Mouse (Mus musculus): Measurements from ENCODE around the gene Cux1. TPM values are rescaled to one million over a fixed set of nuclear protein-coding genes. Genes with fewer than 3 reads are reported as not detected.

Cux1 gene
- polyA plus RNA-seq, 1 experiment from 2014 or later, result 112 TPM

- Histone ChIP-seq H3K9ac (replicated peaks; ENCODE audit: low read length) (no peak overlapping the region), H3K4me2 (ENCODE audit: low read length) (no peak overlapping the region), H3K27me3 (ENCODE audit: control insufficient read depth, insufficient read depth, low read length) (no peaks in the 10 kb centered on the region), H3K4me1 (ENCODE audit: control insufficient read depth, insufficient read depth, low read length) (no peaks in the 10 kb centered on the region), H3K9me3 (ENCODE audit: control insufficient read depth, low read length) (no peaks in the 10 kb centered on the region), H3K4me3 (replicated peaks; ENCODE audit: low read depth, low read length) (no peak overlapping the region), H3K27ac (replicated peaks; ENCODE audit: low read depth, low read length) (no peak overlapping the region), H3K36me3 (ENCODE audit: control insufficient read depth, insufficient read depth, low read length) (peaks cover 4% of the 10 kb centered on the region; the same call in 1 of the 2 replicates)
- WGBS, result 83% methylated on average over 3 of the region's 3 CpGs
- no peak for ATAC-seq (ENCODE audit: low FRiP score, low TSS enrichment)
- no peak for DNase-seq
Observed at GRCm38 (mm10) chr5:136395600-136396195, 171.6 kb downstream of the Cux1 start.

- Histone ChIP-seq H3K4me1 (ENCODE audit: control insufficient read depth, insufficient read depth, low read length) (no peaks in the 10 kb centered on the region), H3K4me2 (ENCODE audit: low read length) (no peak overlapping the region), H3K9ac (replicated peaks; ENCODE audit: low read length) (no peak overlapping the region), H3K36me3 (ENCODE audit: control insufficient read depth, insufficient read depth, low read length) (peaks cover 4% of the 10 kb centered on the region; the same call in 1 of the 2 replicates), H3K27me3 (ENCODE audit: control insufficient read depth, insufficient read depth, low read length) (no peaks in the 10 kb centered on the region), H3K4me3 (replicated peaks; ENCODE audit: low read depth, low read length) (no peak overlapping the region), H3K27ac (replicated peaks; ENCODE audit: low read depth, low read length) (no peak overlapping the region), H3K9me3 (ENCODE audit: control insufficient read depth, low read length) (no peaks in the 10 kb centered on the region)
- DNase-seq, result no peak
- ATAC-seq (ENCODE audit: low FRiP score, low TSS enrichment), result no peak
- WGBS, result 92% methylated on average over 6 of the region's 6 CpGs
Observed at GRCm38 (mm10) chr5:136394517-136395212, 172.6 kb downstream of the Cux1 start.

GRCm38 (mm10) chr5:136393621-136394020 is 173.7 kb downstream of the Cux1 start:
- DNase-seq (no peak), ATAC-seq (ENCODE audit: low FRiP score, low TSS enrichment) (no peak)
- no peak overlapping the region for H3K4me3 ChIP-seq (replicated peaks; ENCODE audit: low read depth, low read length)
- no peaks in the 10 kb centered on the region for H3K27me3 ChIP-seq (ENCODE audit: control insufficient read depth, insufficient read depth, low read length)
- H3K9me3 ChIP-seq (ENCODE audit: control insufficient read depth, low read length), result no peaks in the 10 kb centered on the region
- H3K9ac ChIP-seq (replicated peaks; ENCODE audit: low read length), result no peak overlapping the region
- no peaks in the 10 kb centered on the region for H3K4me1 ChIP-seq (ENCODE audit: control insufficient read depth, insufficient read depth, low read length)
- peaks cover 4% of the 10 kb centered on the region; the same call in 1 of the 2 replicates for H3K36me3 ChIP-seq (ENCODE audit: control insufficient read depth, insufficient read depth, low read length)
- H3K4me2 ChIP-seq (ENCODE audit: low read length), result no peak overlapping the region
- no peak overlapping the region for H3K27ac ChIP-seq (replicated peaks; ENCODE audit: low read depth, low read length)
- WGBS, result 89% methylated on average over 2 of the region's 2 CpGs

- 92% methylated on average over 2 of the region's 2 CpGs for WGBS
Observed at GRCm38 (mm10) chr5:136386757-136387156, 180.5 kb downstream of the Cux1 start.

GRCm38 (mm10) chr5:136385161-136385560 is 182.1 kb downstream of the Cux1 start:
- Histone ChIP-seq H3K9ac (replicated peaks; ENCODE audit: low read length) (no peak overlapping the region), H3K27me3 (ENCODE audit: control insufficient read depth, insufficient read depth, low read length) (no peaks in the 10 kb centered on the region), H3K4me1 (ENCODE audit: control insufficient read depth, insufficient read depth, low read length) (no peaks in the 10 kb centered on the region), H3K4me2 (ENCODE audit: low read length) (no peak overlapping the region), H3K36me3 (ENCODE audit: control insufficient read depth, insufficient read depth, low read length) (no peaks in the 10 kb centered on the region), H3K27ac (replicated peaks; ENCODE audit: low read depth, low read length) (no peak overlapping the region), H3K4me3 (replicated peaks; ENCODE audit: low read depth, low read length) (no peak overlapping the region), H3K9me3 (ENCODE audit: control insufficient read depth, low read length) (no peaks in the 10 kb centered on the region)
- no peak for ATAC-seq (ENCODE audit: low FRiP score, low TSS enrichment)
- 93% methylated on average over 3 of the region's 3 CpGs for WGBS
- no peak for DNase-seq

More at GRCm38 (mm10) chr5:136386757-136387156, 180.5 kb downstream of the Cux1 start:
- Histone ChIP-seq H3K9ac (replicated peaks; ENCODE audit: low read length) (no peak overlapping the region), H3K4me1 (ENCODE audit: control insufficient read depth, insufficient read depth, low read length) (no peaks in the 10 kb centered on the region), H3K4me3 (replicated peaks; ENCODE audit: low read depth, low read length) (no peak overlapping the region), H3K9me3 (ENCODE audit: control insufficient read depth, low read length) (no peaks in the 10 kb centered on the region), H3K4me2 (ENCODE audit: low read length) (no peak overlapping the region), H3K27ac (replicated peaks; ENCODE audit: low read depth, low read length) (no peak overlapping the region), H3K36me3 (ENCODE audit: control insufficient read depth, insufficient read depth, low read length) (no peaks in the 10 kb centered on the region; the same call in 1 of the 2 replicates), H3K27me3 (ENCODE audit: control insufficient read depth, insufficient read depth, low read length) (no peaks in the 10 kb centered on the region)
- DNase-seq, result no peak
- no peak for ATAC-seq (ENCODE audit: low FRiP score, low TSS enrichment)

GRCm38 (mm10) chr5:136382261-136383005 is 184.9 kb downstream of the Cux1 start:
- H3K4me1 ChIP-seq (ENCODE audit: control insufficient read depth, insufficient read depth, low read length), result no peaks in the 10 kb centered on the region
- no peak overlapping the region for H3K4me2 ChIP-seq (ENCODE audit: low read length)
- no peaks in the 10 kb centered on the region for H3K27me3 ChIP-seq (ENCODE audit: control insufficient read depth, insufficient read depth, low read length)
- no peak overlapping the region for H3K4me3 ChIP-seq (replicated peaks; ENCODE audit: low read depth, low read length)
- WGBS, result 84% methylated on average over 9 of the region's 9 CpGs
- DNase-seq (no peak), ATAC-seq (ENCODE audit: low FRiP score, low TSS enrichment) (no peak)
- no peak overlapping the region for H3K27ac ChIP-seq (replicated peaks; ENCODE audit: low read depth, low read length)
- H3K9me3 ChIP-seq (ENCODE audit: control insufficient read depth, low read length), result no peaks in the 10 kb centered on the region
- H3K36me3 ChIP-seq (ENCODE audit: control insufficient read depth, insufficient read depth, low read length), result no peaks in the 10 kb centered on the region
- no peak overlapping the region for H3K9ac ChIP-seq (replicated peaks; ENCODE audit: low read length)

GRCm38 (mm10) chr5:136379405-136379804 is 187.9 kb downstream of the Cux1 start:
- H3K36me3 ChIP-seq (ENCODE audit: control insufficient read depth, insufficient read depth, low read length), result no peaks in the 10 kb centered on the region
- H3K9ac ChIP-seq (replicated peaks; ENCODE audit: low read length), result no peak overlapping the region
- no peaks in the 10 kb centered on the region for H3K27me3 ChIP-seq (ENCODE audit: control insufficient read depth, insufficient read depth, low read length)
- H3K4me3 ChIP-seq (replicated peaks; ENCODE audit: low read depth, low read length), result no peak overlapping the region
- no peak overlapping the region for H3K4me2 ChIP-seq (ENCODE audit: low read length)
- WGBS, result 84% methylated on average over 1 of the region's 1 CpGs
- ATAC-seq (ENCODE audit: low FRiP score, low TSS enrichment) (no peak), DNase-seq (no peak)
- H3K27ac ChIP-seq (replicated peaks; ENCODE audit: low read depth, low read length), result no peak overlapping the region
- H3K9me3 ChIP-seq (ENCODE audit: control insufficient read depth, low read length), result no peaks in the 10 kb centered on the region
- H3K4me1 ChIP-seq (ENCODE audit: control insufficient read depth, insufficient read depth, low read length), result peaks cover 15% of the 10 kb centered on the region

- no peaks in the 10 kb centered on the region for H3K27me3 ChIP-seq (ENCODE audit: control insufficient read depth, insufficient read depth, low read length)
- H3K4me1 ChIP-seq (ENCODE audit: control insufficient read depth, insufficient read depth, low read length), result peaks cover 15% of the 10 kb centered on the region
- no peaks in the 10 kb centered on the region for H3K9me3 ChIP-seq (ENCODE audit: control insufficient read depth, low read length)
- DNase-seq (peak; percentile 25), ATAC-seq (ENCODE audit: low FRiP score, low TSS enrichment) (no peak)
- no peak overlapping the region for H3K4me3 ChIP-seq (replicated peaks; ENCODE audit: low read depth, low read length)
- H3K36me3 ChIP-seq (ENCODE audit: control insufficient read depth, insufficient read depth, low read length), result peaks cover 2% of the 10 kb centered on the region; the same call in 1 of the 2 replicates
- H3K27ac ChIP-seq (replicated peaks; ENCODE audit: low read depth, low read length), result no peak overlapping the region
- H3K9ac ChIP-seq (replicated peaks; ENCODE audit: low read length), result no peak overlapping the region
- H3K4me2 ChIP-seq (ENCODE audit: low read length), result no peak overlapping the region
- WGBS, result 64% methylated on average over 3 of the region's 3 CpGs
Observed at GRCm38 (mm10) chr5:136377101-136377500, 190.2 kb downstream of the Cux1 start.
